Mouse (Mus musculus) heart, postnatal 0 days (tissue): Measurements from ENCODE around the gene Abcc10.

Experiments
- CTCF ChIP-seq: IDR thresholded peaks from 2 replicates; pipeline ENCODE4 v1.5.1; 2016; ENCODE audit warnings: antibody characterized with exemption, control low read depth, low read depth
- EP300 ChIP-seq: IDR thresholded peaks from 2 replicates; pipeline ENCODE4 v1.6.1; 2016; ENCODE audit warnings: antibody characterized with exemption, low read depth

DNA sequence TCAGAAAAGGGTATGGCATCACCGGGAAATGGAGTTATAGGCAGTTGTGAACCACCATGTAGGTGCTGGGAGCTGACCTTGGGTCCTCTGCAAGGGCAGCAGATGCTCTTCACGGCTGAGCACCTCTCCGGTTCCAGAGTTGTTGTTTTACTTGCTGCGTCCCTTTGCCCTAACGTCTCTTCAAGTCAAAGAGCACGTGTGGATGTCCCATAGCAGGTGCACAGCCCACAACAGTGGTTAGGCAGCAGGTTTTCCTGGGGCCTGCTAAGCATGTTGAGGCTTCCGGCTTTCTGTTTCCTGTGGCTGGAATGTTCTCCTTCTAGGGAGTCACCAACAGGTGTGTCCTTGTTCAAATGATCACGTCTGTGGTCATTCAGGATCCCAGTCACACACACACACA lies 44.2 kb downstream of the Abcc10 start:
- TF ChIP-seq CTCF (no peak), EP300 (no peak)
